Mouse (Mus musculus): ENCODE results near the gene Myh10.
"Not testable (repeated sequence)": the region's sequence is repeated elsewhere in the genome, so short reads cannot be mapped to it uniquely, and the experiment has no call there.

The Myh10 gene

DNA sequence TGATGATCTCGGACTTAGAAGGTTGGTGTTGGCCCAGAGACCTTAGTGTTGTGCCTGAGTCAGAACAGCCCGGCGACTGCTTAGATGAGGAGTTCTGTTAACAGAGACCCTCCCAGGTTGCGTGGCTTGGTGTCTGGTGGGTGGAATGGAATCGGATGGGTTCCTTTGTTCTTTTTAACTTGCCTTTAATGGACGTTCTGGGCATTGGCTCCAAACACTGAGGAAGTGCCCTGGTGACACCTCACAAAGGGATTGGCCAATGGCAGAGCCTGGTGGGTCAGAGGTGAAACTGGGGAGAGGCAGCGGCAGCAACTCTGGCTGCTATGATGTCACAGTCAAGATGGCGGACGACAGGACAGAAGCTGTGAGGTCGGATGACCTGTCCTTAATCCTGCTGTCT, 99.4 kb downstream of the Myh10 start:
- DNase-seq (ENCODE audit: low spot score): no peak

DNA sequence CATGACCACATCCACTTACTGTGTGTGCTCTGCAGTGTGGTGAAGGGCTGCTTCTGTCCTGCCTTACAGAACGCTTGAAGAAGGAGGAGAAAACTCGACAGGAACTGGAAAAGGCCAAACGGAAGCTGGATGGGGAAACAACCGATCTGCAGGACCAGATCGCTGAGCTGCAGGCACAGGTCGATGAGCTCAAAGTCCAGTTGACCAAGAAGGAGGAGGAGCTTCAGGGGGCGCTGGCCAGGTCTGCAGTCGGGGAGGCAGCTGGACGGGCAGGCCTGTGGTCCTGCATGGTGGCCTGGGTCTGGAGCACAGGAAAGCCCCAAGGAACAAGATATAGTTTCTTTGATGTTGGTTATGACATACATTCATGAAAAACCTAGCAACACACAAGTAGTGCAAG, 100.4 kb downstream of the Myh10 start:
- no peak for DNase-seq (ENCODE audit: low spot score)

DNA sequence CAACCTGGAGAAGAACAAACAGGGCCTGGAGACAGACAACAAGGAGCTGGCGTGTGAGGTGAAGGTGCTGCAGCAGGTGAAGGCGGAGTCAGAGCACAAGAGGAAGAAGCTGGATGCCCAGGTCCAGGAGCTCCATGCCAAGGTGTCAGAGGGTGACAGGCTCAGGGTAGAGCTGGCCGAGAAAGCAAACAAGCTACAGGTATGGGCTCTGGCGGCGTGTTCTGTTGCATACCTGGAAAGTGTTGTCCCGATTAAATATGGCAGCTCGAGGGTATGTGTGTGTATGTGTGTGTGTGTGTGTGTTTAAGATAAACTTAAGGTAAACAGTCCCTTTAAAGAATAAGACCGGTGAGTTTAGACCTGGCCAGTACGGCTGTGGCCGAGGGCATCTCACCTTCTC, 106.9 kb downstream of the Myh10 start:
- no peak for DNase-seq (ENCODE audit: low spot score)

DNA sequence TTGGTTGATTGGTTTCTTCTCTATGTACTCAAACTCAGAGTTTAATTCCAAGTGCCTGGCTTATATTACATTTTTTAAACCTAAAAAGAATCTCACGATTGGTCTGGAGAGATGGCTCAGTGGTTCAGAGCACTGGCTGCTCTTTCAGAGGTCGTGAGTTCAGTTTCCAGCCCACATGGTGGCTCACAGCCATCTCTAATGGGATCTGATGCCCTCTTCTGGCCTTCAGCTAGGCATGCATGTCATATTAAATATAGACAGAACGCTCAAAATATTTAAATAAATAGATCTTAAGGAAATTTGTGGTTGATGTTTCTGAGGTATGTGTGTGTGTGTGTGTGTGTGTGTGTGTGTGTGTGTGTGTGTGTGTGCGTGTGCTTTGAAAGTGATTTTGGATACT, 113.8 kb downstream of the Myh10 start:
- DNase-seq (ENCODE audit: low spot score): no peak

DNA sequence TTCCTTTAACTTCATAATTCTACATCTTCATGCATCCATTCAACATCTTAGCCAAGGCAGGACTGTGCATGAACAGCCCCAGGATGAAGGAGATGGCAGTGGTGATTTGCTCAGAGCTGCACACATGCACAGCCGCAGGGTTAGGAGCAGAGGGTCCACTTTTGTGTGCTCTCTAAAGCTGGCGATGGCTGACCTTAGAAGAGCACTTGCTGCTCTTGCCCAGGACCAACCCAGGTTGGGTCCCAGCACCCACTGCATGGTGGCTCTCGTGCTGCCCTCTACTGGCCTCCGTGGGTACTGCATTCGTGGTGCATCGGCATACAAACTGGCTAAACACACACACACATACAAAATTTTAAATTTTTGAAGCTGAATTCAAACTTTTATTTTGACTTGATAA, 116.4 kb downstream of the Myh10 start:
- DNase-seq (ENCODE audit: low spot score): peak; percentile 64

DNA sequence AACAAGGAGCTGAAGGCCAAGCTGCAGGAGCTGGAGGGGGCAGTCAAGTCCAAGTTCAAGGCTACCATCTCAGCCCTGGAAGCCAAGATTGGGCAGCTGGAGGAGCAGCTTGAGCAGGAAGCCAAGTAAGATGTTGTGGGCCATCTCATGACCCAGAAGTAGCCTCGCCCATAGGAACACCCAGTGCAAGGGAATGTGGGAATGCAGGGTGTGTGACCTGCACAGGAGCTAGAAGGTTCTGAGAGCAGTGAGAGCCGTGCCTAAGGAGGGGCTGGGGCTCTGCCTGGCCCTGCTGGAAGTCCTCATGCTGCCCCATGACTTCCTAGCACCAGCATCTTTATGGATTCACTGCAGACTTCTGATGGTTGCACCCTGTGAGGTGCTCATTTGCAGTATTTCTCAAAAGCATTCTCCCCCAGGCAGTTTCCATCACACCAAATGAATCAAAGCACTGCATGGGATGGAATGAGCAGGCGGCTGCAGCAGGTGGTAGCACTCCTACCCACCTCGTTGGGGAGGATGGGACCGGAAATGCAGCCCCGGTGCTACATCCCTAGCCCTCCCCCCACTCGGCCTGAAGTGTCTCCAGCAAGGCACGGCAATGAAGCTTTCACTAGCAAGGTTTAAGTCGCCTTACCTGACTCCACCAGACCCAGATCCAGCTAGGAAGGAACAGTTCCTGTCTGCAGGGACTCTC, 120.7 kb downstream of the Myh10 start:
- no peak for DNase-seq (ENCODE audit: low spot score)

DNA sequence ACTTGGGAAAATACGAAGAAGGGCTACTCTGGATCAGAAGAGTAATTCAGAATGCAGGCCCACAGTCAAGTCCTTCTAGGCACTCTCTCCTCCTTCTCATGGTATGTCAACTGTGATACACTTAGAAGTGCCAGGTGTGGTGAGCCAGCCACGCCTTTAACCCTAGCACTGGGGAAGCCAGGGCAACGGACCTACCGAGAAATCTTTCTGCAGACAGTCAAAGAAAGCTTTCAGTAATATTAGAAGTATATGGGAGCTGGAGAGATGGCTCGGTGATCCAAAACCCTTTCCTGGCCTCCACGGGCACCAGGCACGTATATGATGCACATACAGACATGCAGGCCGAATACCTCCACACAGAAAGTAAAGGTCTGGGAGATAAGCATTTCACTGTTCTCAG, 127.1 kb downstream of the Myh10 start:
- no peak for DNase-seq (ENCODE audit: low spot score)

DNA sequence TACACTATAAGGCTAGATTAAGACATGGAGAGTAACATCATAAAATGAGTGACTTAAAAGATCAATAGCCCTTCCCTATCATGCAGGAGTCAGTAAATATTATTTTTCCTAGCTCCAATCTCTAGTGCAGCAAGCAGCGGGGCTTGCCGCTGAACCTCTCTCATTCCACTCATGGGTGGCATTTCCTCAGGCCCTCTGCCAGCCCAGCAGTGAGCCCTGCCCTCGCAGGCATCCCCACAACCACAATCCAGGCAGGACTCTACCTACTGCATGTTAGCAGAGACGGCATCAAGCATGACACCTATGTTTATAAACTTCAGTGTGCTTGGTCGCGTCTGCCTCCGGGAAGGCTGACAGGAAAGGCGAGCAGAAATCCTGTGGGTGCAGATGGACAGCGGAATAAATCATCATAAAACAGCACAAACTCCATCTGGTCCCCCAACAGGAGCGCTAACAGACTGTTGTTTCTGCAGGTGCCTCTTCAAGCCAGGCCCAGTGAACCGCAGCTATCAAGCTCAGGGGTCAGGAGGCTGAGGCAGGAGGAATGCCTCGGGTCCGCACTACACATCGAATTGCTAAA, 128.0 kb downstream of the Myh10 start:
- DNase-seq (ENCODE audit: low spot score): no peak

DNA sequence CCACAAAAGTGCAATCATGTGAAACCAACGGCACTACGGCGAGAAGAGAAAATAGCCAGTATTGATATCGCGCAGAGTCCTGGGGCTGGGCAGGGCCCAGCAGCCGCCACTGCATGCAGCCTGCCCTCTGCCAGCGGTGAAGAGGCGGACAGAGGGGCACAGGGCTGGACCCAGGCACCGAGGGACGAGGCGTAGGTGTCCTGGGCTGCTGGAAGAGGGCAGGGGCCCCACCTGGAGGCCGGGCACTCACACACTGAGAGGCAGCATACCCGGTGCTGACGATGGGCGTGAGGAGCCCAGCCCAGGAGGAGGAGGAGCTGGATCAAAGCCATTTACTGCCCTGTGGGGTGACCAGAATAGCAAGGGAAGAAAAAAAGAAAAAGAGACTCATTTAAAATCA, 131.0 kb downstream of the Myh10 start:
- DNase-seq (ENCODE audit: low spot score): no peak

DNA sequence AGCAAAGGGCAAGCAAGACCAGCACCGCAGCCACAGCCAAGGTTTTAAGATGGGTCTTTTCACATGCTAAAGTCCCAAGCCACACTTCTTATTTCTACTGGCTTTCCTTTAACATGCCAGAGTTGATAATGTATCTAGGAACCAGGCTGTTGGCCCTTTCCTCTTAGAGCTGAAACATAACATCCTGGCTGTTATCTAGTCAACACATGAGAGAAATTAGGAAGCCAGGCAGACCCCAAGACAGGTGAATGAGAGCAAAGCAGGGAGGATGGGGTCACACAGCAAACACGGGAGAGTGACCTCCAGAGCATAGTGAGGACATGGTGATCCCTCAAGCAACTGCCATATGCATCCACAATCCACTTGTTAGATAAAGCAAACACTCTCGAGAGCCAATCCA, 135.4 kb downstream of the Myh10 start:
- no peak for DNase-seq (ENCODE audit: low spot score)

DNA sequence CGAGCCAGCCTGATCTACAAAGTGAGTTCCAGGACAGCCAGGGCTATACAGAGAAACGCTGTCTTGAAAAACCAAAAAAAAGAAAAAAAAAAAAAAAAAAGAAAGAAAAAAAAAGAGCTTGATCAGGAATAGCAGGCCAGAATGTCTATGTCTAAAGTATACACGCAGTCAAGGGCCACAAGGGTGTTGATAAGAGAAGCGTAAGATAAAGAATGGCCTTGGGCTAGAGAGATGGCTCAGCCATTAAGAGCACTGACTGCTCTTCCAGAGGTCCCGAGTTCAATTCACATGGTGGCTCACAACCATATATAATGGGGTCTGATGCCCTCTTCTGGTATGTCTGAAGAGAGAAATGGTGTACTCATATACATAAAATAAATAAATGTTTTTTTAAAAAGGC, 140.2 kb downstream of the Myh10 start:
- DNase-seq (ENCODE audit: low spot score): not testable (repeated sequence)

DNA sequence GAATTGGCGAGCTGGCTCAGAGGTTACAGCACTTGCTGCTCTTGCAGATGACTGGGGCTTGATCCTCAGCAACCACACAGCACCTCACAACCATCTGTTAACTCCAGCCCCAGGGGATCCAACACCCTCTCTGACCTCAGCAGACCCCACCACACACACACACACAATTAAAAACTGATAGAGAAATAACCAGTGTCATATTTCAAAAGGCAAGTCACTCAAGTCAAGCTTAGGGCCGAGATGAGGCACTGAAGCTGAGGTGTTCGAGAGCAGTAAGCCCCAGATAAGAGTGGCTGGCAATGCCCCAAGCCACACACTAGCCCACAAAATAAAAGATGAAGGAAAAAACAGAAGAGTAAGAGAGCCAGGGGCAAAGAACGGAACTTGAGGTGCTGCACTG, 141.4 kb downstream of the Myh10 start:
- DNase-seq (ENCODE audit: low spot score): no peak

DNA sequence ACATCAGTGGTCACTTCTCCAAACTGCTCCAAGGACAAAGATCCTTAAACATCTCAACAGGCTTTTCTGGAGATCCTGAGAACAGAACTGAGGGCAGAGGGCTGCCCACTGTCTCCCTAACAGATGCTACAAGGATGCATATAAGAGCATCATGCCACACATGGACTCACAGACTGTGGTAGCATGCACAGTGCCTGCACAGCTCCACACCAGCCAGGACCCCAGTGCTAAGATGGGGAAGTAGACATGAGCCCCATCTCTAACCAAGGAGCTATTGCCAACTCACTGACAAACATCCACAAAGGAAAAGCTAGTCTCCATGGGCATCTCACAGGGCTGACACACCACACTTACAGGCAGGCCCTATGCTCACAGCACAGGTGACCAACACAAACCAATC, 142.2 kb downstream of the Myh10 start:
- DNase-seq (ENCODE audit: low spot score): no peak

DNA sequence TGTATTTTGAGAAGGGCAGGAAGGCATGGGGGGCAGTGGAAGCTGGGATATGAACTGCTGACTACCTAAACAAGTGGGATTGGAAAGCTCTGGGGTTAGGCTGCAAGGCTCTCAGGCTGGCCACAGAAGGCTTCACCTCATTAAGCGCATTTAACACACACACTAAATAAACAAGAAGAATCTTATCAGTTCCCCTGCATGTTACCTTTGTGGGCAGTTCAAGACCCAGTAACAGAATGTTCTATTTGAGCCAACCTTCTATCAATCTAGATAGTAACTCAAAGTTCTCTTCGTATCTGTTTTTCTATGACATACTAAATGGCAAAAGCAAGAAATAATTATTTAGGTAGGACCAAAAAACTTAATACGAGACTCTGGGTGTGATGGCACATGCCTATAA, 143.7 kb downstream of the Myh10 start:
- DNase-seq (ENCODE audit: low spot score): no peak

DNA sequence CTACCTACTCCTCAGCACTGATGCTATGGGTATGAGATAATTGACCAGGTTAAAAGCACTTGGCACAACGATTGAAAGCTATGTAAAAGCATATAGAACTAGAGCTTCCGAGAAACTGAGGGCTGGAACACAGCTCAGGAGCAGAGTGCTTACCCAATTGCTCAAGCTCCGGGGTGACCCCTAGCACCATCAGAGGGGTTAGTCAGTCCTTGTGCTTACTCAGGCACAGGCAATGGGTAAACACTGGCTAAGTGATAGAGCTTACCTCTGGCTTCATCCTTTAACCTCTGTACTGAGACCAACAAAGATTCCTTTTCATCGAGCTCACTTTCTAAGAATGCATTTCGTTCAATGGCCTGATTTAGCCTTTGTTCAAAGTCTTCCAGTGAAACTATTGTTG, 148.2 kb downstream of the Myh10 start:
- DNase-seq (ENCODE audit: low spot score): no peak

DNA sequence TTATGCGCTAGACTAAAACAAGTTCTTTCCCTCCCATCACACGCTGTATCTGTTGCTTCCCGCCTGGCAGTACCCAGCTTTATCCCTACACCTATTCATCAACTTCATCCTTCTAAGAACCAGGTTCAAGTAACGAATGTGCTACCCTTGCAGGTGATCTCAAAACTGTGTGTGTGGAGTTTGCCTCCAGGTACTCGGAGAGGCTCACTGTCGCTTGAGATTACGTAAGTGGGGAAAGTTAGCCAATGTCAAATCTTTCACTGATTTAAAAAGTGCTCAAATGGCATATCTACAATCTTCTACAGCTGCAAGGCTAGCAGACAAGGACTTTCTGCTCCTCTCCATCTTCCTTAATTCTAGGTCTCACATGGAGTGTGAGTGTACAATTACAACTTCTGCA, 159.5 kb downstream of the Myh10 start:
- no peak for DNase-seq (ENCODE audit: low spot score)

DNA sequence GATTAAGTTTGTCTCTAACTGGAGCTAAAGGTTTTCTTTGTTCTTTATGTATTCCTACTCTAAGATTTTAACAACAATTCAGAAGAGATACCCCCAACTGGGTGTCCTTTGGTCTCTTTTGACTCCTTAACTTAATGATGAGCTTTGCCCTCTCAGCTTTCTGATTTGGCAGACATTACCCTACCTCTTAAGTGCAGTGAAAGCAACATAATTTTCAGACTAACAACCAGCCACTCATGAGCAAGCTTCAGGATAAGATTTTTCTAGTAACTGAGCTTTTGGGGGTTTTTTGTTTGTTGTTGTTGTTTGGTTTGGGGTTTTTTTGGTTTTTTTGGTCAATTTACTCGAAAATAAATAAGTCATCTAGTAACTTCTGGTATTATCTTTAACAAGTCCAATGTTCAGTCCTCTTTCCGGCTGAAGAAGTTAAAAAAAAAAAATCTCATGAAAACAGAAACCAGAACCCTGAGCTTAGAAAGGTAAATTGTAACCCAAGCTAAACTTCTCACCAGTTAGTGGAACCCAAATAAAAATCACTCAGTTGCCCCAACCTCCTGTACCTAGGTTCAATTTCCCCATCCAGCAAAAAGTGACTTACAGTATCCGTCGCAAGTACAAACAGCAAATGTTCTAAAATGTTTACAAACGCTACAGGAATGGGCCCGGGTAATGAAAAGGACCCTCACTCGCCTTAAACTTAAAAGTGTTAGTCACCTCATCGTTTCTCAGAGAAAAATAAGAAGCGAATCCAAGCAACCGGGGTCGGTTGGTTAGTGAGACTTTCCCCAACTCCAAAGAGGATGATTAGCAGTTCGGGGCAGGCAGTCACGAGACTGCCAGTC, 160.5 kb downstream of the Myh10 start:
- no peak for DNase-seq (ENCODE audit: low spot score)

DNA sequence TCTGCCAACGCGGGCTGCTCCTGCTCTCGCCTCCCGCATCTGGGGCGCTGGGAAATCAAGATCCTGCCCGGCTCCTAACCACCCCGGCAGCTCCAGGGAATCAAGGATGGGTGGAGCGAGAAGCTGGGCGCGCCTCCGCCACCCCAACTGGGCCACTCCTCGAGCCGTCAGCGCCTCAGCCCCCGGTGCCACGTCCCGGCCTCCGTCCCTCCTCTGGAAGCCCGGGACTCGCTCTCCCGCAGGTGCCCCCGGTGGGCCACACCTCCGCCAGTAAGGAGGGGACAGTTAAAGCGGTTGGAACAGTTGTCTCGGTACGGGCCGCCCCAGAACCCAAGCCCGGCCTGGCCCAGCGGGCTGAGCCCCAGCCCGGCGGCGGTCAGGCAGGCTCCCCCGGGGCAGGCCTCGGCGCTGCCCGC, 161.1 kb downstream of the Myh10 start:
- peak; percentile 65 for DNase-seq (ENCODE audit: low spot score)

DNA sequence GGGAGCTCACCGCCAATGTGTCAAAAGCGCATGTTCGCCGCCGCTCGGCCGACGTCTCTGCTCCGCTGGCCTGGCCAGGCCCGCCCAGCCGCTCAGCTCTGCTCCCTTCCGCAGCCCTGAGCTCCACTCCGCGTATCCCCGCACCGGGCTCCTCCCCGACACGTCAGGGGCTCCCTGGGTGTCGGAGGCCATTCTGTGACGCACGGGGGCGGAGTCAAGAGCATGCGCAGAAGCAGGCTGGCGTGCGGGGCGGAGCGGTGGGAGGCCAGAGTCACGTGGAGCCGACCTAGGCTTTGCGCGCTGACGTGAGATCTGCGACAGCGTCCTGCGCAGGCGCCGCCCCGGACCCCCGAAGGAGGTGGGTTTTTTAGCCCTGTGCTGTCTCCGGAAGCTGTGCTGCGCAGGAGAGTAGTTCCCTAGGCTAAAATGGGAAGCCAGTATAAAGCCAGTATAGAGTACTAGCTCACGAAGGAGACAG, 161.6 kb downstream of the Myh10 start:
- peak; percentile 99 for DNase-seq (ENCODE audit: low spot score)

DNA sequence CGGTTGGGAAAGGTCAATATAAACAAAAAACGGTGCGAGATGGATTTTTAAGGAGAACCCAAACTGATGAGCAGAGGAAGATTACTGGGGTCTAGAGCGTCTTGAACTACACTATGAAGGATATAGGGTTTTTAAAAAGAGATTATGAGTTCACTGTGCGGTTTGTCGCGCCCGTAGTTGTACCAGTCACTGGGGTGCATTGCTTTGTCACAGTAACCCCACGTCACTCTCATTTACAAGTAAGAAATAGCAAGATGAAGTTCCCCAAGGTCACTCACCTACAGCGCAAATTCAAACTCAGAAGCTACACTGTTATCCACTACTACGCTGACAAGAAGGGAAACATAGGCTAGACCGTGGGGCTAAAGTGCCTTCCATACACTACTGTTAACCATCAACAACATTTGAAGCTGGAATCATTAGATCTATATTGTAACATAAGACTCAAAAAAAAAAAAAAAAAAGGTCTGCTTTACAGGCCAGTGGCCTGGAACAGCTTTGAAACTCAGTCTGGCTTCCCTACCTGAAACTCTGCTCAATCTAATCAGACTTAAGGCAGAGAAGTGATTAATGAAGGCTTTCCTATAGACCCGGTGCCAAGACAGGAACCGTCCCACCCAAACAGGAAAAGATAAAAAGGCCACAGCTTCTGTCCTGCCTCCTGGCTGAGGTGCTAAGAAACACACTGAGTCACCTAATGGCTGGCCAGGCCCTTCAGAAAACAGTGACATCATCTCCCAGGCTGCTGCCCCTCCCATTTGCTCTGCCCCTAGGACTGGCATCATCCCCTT, 162.4 kb downstream of the Myh10 start:
- DNase-seq (ENCODE audit: low spot score): peak; percentile 75

DNA sequence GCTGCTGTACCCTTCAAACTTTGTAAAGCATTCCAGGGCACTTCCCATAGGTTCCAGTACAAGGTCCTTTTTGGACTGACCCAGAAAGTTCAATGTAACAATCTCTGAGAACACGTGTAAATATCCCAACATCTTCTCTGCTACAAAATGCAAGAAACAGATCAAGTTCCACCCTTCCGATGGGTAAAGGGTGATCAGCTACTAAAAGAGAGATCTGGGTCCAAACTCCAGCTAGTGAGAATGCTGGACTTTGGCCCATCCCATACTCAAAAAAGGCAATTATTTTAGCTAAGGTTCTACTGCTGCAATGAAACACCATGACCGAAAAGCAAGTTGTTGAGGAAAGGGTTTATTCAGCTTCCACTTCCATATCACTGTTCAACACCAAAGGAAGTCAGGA, 163.3 kb downstream of the Myh10 start:
- no peak for DNase-seq (ENCODE audit: low spot score)

DNA sequence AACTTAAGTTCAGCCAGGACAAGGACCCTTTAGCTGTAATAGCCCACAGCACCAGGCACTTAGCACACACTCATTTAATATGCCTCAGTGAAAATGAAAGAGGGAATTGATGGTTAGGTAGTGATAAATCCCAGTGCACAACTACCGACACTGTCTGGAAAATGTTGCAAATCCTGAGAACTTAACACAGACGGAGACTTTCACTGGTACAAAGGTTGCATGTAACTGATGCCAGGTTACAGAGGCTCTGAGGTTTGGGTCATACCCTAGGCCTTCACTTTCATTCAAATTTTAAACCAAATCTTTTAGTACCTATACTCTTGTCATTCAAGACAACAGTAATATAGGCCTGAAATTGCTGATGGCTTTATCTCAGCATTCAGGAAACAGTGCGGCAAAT, 166.0 kb downstream of the Myh10 start:
- no peak for DNase-seq (ENCODE audit: low spot score)

Data from c-Kit-positive CD71-positive TER-119-positive erythroid progenitor cells, embryonic 14.5 days (primary cell).